Mouse (Mus musculus) limb, embryonic 12.5 days (tissue): Measurements from ENCODE around the gene Ppfia2. TPM values are rescaled to one million over a fixed set of nuclear protein-coding genes. Genes with fewer than 3 reads are reported as not detected.

Experiments used
- ATAC-seq: fragments of 200-750 bp; cut with Nextera tagmentation; 2 replicates; pipeline ENCODE4 v1.8.0; 2017; ENCODE audit warnings: low read depth, moderate TSS enrichment; ENCODE audit not compliant: insufficient number of reproducible peaks, insufficient read depth, low FRiP score, low TSS enrichment
- H3K27ac ChIP-seq: fragments of 300-500 bp; sonication (generic); 2 replicates; pipeline ENCODE4 v1.5.1; 2016; ENCODE audit warnings: mild to moderate bottlenecking, moderate library complexity
- H3K27me3 ChIP-seq: fragments of 300-500 bp; sonication (generic); 2 replicates; pipeline ENCODE4 v1.6.1; 2016; ENCODE audit warnings: mild to moderate bottlenecking, moderate library complexity
- H3K36me3 ChIP-seq: fragments of 300-500 bp; sonication (generic); 2 replicates; pipeline ENCODE4 v1.6.1; 2016; ENCODE audit warnings: mild to moderate bottlenecking, moderate library complexity
- H3K4me1 ChIP-seq: fragments of 300-500 bp; sonication (generic); replicated peaks from 2 replicates; pipeline ENCODE4 v1.6.1; 2016
- H3K4me2 ChIP-seq: fragments of 300-500 bp; sonication (generic); 2 replicates; pipeline ENCODE4 v1.6.1; 2016; ENCODE audit warnings: mild to moderate bottlenecking, moderate library complexity
- H3K4me3 ChIP-seq: fragments of 300-500 bp; sonication (generic); replicated peaks from 2 replicates; pipeline ENCODE4 v1.5.1; 2016; ENCODE audit warnings: mild to moderate bottlenecking
- H3K9ac ChIP-seq: fragments of 300-500 bp; sonication (generic); replicated peaks from 2 replicates; pipeline ENCODE4 v1.6.1; 2016; ENCODE audit warnings: mild to moderate bottlenecking, moderate library complexity
- H3K9me3 ChIP-seq: fragments of 300-500 bp; sonication (generic); 2 replicates; pipeline ENCODE4 v1.6.1; 2016; ENCODE audit warnings: mild to moderate bottlenecking, moderate library complexity
- WGBS: fragments of 180-500 bp; shearing (Covaris S2); methylation state at CpG from one replicate; pipeline ENCODE4 v1.1.7; 2016; 5-methylcytosine and 5-hydroxymethylcytosine counted together
- polyA plus RNA-seq: library from polyadenylated mRNA; unstranded; fragments of >200 nt; fragmentation: Nextera tagmentation; extraction: Ambion mirVana; gene quantifications from 2 replicates; pipeline ENCODE4 v1.2.1, GENCODE M21; 2016

The Ppfia2 gene
- 0.24 and 0.27 TPM in 2 replicates for polyA plus RNA-seq

DNA sequence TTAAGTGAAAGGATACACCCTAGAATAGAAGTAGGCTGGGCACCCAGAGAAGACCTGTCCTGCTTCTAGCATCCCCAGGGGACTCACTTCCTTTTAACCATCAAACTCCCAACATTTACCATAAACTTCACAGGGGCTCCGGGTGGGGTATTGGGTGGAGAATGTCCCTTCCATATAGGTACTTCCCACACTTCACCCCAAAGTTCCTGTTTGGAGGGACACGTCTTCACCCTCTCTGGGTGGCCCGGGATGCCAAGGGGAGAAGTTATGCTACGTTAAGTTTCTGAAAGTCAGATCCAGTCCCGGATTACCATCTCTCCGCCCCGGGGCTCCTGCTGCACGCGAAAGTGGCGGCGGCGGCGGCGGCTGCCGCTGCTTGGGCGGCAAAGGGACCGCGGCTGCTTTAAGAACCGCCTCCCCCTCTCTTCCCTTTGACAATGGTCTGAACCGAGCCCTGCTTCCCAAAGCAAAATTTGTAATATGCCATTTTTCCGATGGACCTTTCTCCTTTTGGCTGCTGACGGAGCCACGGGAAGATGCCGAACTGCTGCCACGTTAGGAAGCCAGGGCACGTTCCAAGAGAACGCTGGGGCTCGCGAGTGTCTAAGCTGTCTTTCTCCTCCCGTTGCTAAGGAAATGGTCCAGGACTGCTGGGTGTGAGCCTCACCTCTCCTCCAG lies at the start of gene Ppfia2:
Gene Ppfia2, plus strand, starts transcription at position 485 of the 678 bp plus-strand sequence.
- H3K27ac ChIP-seq, result no peak within 1 kb of the TSS
- WGBS, result under 1% methylated on average over 30 of the region's 30 CpGs
- ATAC-seq, result peak; percentile 61; the same call in 1 of the 2 replicates

DNA sequence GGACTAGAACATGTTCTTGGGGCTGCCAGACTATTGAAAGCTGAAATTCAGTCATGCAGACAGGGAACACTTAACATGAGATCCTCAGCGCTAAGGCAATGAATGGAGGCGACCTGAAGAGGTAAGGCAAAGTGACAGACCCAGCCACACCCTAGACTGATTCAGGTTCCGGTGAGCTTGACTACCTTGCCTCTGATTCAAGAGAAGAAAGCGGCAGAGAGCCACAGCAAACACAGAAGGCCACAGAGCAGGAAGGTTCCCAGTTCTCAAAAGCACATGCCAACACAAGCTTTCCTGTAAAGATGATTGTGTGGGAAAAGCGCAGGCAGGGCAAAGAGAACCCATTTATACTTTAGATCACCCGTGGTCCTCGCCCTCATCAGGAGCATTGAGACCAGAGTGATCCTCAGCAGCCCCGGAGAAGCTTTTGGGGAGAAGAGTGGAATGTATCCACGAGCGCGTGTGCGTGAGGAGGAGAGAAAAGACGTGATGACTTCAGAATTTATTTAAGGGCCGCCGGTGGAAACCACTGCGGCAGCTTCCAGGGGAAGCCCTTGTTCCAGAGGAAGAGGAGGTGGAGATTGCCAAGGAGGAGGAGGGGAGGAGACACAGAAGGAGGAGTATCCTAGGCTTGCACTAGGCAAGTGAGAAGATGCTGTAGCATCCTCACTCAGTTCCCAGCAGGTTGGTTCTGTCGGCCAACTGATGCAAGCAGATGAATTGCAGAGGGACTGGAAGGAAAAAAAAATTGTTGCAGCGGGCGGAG lies 1.0 kb upstream of the Ppfia2 start:
- no peaks in the 10 kb centered on the region for H3K9me3 ChIP-seq
- H3K27me3 ChIP-seq, result peaks cover 31% of the 10 kb centered on the region
- WGBS, result 3% methylated on average over 19 of the region's 19 CpGs
- H3K9ac ChIP-seq, result no peak overlapping the region
- no peak overlapping the region for H3K27ac ChIP-seq
- H3K36me3 ChIP-seq, result no peaks in the 10 kb centered on the region
- no peak for ATAC-seq
- H3K4me2 ChIP-seq, result peak overlapping the region; percentile 86
- H3K4me3 ChIP-seq, result peak overlapping the region; percentile 51
- 0 out of 2 replicates have a peak, but pooled peaks cover 5% of the 10 kb centered on the region for H3K4me1 ChIP-seq

More for the DNA sequence above, at the start of gene Ppfia2:
- Histone ChIP-seq H3K4me2 (peak within 1 kb of the TSS; percentile 86), H3K9me3 (no peaks in the 10 kb centered on the region), H3K4me3 (peak within 1 kb of the TSS; percentile 51), H3K9ac (peak within 1 kb of the TSS; percentile 60), H3K4me1 (0 out of 2 replicates have a peak, but pooled peaks cover 5% of the 10 kb centered on the region), H3K36me3 (no peaks in the 10 kb centered on the region), H3K27me3 (peaks cover 31% of the 10 kb centered on the region)

DNA sequence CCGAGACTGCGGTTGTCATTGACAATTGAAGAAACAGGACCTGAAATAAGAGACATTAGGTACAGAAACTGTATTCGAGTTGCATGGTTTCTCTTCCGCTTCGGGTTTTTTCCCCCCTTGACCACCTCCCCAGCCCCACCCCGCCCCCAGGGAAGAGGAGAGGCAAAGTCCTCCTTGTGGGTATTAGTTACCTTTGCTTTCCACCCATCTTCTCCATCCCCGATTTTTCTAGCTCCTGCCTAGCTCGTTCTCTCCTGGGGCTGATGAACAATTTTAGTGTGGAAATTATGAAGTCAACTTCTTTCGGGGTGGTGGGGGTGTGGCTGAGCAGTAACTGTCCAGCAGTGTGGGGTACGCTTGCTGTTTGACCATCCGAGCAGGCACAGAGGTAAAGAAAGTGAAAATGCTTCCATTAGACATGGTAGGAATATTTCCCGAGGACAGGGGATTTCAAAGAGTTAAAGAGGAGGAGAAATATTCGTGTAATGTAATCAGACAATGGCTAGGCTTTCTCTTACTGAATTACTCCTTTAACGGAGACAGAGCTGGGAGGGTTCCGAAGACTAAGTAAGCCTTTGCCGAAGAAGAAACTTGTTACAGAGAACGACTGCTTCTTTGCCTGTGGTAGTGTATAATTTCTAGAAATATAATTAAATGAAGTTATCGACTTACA lies 530 bp downstream of the Ppfia2 start:
- ATAC-seq, result no peak
- Histone ChIP-seq H3K36me3 (no peaks in the 10 kb centered on the region), H3K9me3 (no peaks in the 10 kb centered on the region), H3K4me1 (0 out of 2 replicates have a peak, but pooled peaks cover 5% of the 10 kb centered on the region), H3K4me3 (peak overlapping the region; percentile 51), H3K9ac (no peak overlapping the region; the same call in 1 of the 2 replicates), H3K4me2 (peak overlapping the region; percentile 86), H3K27me3 (peaks cover 31% of the 10 kb centered on the region), H3K27ac (no peak overlapping the region)
- 14% methylated on average over 18 of the region's 18 CpGs for WGBS

DNA sequence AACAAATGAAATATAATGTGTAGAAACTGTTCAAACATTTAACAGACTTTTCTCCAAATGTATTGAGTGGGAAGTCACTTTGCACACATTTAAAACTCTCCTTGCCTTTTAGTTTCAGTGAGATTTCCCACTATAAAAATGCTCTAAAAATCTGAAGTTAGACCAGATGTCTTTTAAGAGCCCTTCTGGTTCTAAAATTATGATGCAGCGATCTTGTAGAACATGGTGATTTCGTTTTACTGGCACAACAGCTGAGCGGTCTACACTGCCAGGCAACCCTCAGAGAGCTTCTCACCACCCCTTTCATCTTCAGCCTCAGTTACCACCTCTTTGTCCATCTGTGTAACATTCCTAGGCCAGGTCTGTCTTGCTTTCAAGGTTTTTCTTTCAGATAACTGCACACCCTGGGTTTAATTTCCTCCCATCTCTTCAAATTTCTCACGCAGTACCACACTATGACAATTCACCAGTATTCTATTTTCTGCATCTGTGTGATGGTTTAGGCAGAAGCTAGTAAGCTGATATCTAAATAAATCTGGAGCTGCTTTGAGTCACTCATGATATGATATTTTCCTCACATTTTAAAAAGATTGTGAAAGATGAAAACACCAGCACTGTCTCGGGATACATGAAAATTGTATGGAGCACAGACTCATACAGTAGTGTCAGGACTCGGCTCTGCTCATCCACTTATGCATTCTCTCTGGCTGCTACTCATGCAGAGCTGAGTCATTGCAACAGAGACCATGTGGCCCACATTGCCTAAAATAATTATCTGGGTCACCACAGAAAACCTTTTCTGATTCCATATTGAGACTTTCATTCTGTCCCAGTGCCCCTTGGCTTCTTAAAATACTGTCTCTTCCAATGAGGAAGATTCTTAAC lies 39.4 kb downstream of the Ppfia2 start:
- Histone ChIP-seq H3K4me2 (no peak overlapping the region), H3K4me1 (no peaks in the 10 kb centered on the region), H3K36me3 (no peaks in the 10 kb centered on the region), H3K4me3 (no peak overlapping the region), H3K27ac (no peak overlapping the region), H3K27me3 (no peaks in the 10 kb centered on the region), H3K9ac (no peak overlapping the region), H3K9me3 (no peaks in the 10 kb centered on the region)
- 62% methylated on average over 6 of the region's 6 CpGs for WGBS
- no peak for ATAC-seq

- no peak overlapping the region for H3K27ac ChIP-seq
- H3K9me3 ChIP-seq, result no peaks in the 10 kb centered on the region
- H3K4me3 ChIP-seq, result no peak overlapping the region
- H3K4me2 ChIP-seq, result no peak overlapping the region
- no peaks in the 10 kb centered on the region for H3K36me3 ChIP-seq
- no peak for ATAC-seq
- H3K4me1 ChIP-seq, result no peaks in the 10 kb centered on the region
- no peaks in the 10 kb centered on the region for H3K27me3 ChIP-seq
- H3K9ac ChIP-seq, result no peak overlapping the region
- 71% methylated on average over 4 of the region's 4 CpGs for WGBS
Observed at GRCm38 (mm10) chr10:106566036-106566435, 95.9 kb downstream of the Ppfia2 start.

DNA sequence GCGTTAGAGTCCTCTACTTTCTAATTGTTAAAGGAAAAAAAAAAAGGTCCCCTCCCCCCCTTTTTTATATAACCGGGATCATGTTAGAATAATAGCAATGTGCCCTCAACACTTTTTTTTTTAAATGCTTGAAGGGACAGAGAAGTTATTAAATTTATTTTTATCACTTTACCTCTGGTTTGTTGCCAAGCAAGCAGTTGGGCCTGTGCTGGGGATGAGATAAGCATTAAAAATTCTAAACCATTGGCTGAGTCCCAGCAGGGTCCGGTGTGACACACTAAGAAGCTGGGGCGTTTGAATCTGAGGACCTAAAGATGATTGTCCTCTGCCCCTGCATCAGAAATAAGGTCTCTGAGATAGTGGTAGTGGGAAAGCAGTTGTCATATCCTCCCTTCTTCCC lies 114.9 kb downstream of the Ppfia2 start:
- 83% methylated on average over 4 of the region's 4 CpGs for WGBS
- no peaks in the 10 kb centered on the region for H3K4me1 ChIP-seq
- H3K36me3 ChIP-seq, result no peaks in the 10 kb centered on the region
- no peaks in the 10 kb centered on the region for H3K27me3 ChIP-seq
- H3K4me3 ChIP-seq, result no peak overlapping the region
- ATAC-seq, result no peak
- no peak overlapping the region for H3K4me2 ChIP-seq
- no peak overlapping the region for H3K27ac ChIP-seq
- no peak overlapping the region for H3K9ac ChIP-seq
- no peaks in the 10 kb centered on the region for H3K9me3 ChIP-seq

DNA sequence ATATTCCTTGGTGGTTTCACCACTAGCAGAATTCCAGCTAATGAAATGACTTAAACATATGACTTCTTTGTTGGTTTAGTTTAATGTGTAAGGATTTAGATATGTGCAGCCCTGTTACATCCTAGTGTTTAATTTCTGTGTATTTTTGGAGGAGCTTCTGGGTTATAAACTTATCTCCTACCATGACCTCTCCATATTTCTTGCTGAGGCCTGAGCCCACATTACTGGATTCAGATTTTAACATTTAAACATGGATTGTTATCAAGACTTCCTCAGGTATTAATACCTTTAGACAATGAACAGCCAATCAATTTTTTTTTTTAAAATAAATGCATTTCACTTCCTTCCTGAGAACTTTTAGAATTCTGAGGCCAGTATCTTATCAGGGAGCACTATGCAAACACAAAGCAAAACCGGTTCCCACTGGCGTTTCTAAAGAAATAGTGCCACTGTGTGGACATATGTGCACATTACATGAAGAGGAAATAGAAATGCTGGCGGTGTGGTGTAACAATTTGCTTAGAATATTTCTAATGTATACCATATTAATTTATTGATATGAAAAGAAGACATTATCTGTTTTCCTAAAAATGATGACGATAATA lies 115.4 kb downstream of the Ppfia2 start:
- Histone ChIP-seq H3K9ac (no peak overlapping the region), H3K27ac (no peak overlapping the region), H3K4me2 (no peak overlapping the region), H3K36me3 (no peaks in the 10 kb centered on the region), H3K9me3 (no peaks in the 10 kb centered on the region), H3K4me3 (no peak overlapping the region), H3K4me1 (no peaks in the 10 kb centered on the region), H3K27me3 (no peaks in the 10 kb centered on the region)
- WGBS, result 7% methylated on average over 4 of the region's 4 CpGs
- no peak for ATAC-seq

GRCm38 (mm10) chr10:106587817-106588216 lies 117.7 kb downstream of the Ppfia2 start:
- H3K4me1 ChIP-seq, result no peaks in the 10 kb centered on the region
- no peak for ATAC-seq
- 78% methylated on average over 5 of the region's 5 CpGs for WGBS
- no peaks in the 10 kb centered on the region for H3K9me3 ChIP-seq
- H3K4me3 ChIP-seq, result no peak overlapping the region
- no peak overlapping the region for H3K9ac ChIP-seq
- no peak overlapping the region for H3K27ac ChIP-seq
- no peaks in the 10 kb centered on the region for H3K27me3 ChIP-seq
- no peak overlapping the region for H3K4me2 ChIP-seq
- no peaks in the 10 kb centered on the region for H3K36me3 ChIP-seq

GRCm38 (mm10) chr10:106590944-106591343 lies 120.8 kb downstream of the Ppfia2 start:
- 87% methylated on average over 1 of the region's 1 CpGs for WGBS
- Histone ChIP-seq H3K9me3 (no peaks in the 10 kb centered on the region), H3K4me2 (no peak overlapping the region), H3K4me1 (no peaks in the 10 kb centered on the region), H3K27me3 (no peaks in the 10 kb centered on the region), H3K36me3 (no peaks in the 10 kb centered on the region), H3K27ac (no peak overlapping the region), H3K9ac (no peak overlapping the region), H3K4me3 (no peak overlapping the region)
- ATAC-seq, result no peak

- H3K4me2 ChIP-seq, result no peak overlapping the region
- H3K9me3 ChIP-seq, result no peaks in the 10 kb centered on the region
- ATAC-seq, result no peak
- no peaks in the 10 kb centered on the region for H3K27me3 ChIP-seq
- no peak overlapping the region for H3K4me3 ChIP-seq
- 43% methylated on average over 1 of the region's 1 CpGs for WGBS
- H3K4me1 ChIP-seq, result no peaks in the 10 kb centered on the region
- no peak overlapping the region for H3K9ac ChIP-seq
- H3K27ac ChIP-seq, result no peak overlapping the region
- H3K36me3 ChIP-seq, result no peaks in the 10 kb centered on the region
Observed at GRCm38 (mm10) chr10:106596976-106597375, 126.8 kb downstream of the Ppfia2 start.
